In genomic region chr7:19229404-19229803, GRCm38 (mm10) we compare ENCODE assay signal across 8 mouse cellular contexts. TPM values are rescaled to one million over a fixed set of nuclear protein-coding genes. Genes with fewer than 3 reads are reported as not detected.
DNase-seq lines count a peak whose midpoint lies in the region; ATAC-seq and TF ChIP-seq lines count a peak whose summit lies in the region.

No protein-coding gene starts in this region.

- no peaks in the 10 kb centered on the region for H3K27me3 ChIP-seq in erythroblast, embryonic 14.5 days (ENCODE audit: control insufficient read depth)
- H3K27me3 ChIP-seq in testis, adult 2 months (ENCODE audit: control insufficient read depth, insufficient read depth, low read length), result no peaks in the 10 kb centered on the region
- H3K27me3 ChIP-seq in limb, embryonic 13.5 days, result no peaks in the 10 kb centered on the region
- H3K27me3 ChIP-seq in stomach, embryonic 15.5 days (replicated peaks), result no peaks in the 10 kb centered on the region

- peak overlapping the region; percentile 86 for H3K4me2 ChIP-seq in limb, embryonic 13.5 days (replicated peaks)
- H3K4me2 ChIP-seq in stomach, embryonic 15.5 days, result peak overlapping the region; percentile 87

- H3K36me3 ChIP-seq in erythroblast, embryonic 14.5 days (ENCODE audit: control insufficient read depth), result peaks cover 62% of the 10 kb centered on the region
- no peaks in the 10 kb centered on the region for H3K36me3 ChIP-seq in testis, adult 2 months (ENCODE audit: control insufficient read depth, insufficient read depth, low read length)
- peaks cover 17% of the 10 kb centered on the region for H3K36me3 ChIP-seq in limb, embryonic 13.5 days
- no peaks in the 10 kb centered on the region for H3K36me3 ChIP-seq in stomach, embryonic 15.5 days

- no peak for ATAC-seq in erythroblast, adult 5-6 weeks (replicated peaks; ENCODE audit: low FRiP score, poor library complexity, severe bottlenecking)
- ATAC-seq in limb, embryonic 13.5 days (ENCODE audit: low FRiP score, low read depth), result no peak
- ATAC-seq in stomach, embryonic 15.5 days (ENCODE audit: insufficient read depth, low FRiP score, low read depth), result no peak

- H3K27ac ChIP-seq in testis, adult 2 months (ENCODE audit: control insufficient read depth, insufficient read depth, low read depth, low read length), result peak overlapping the region; percentile 84
- H3K27ac ChIP-seq in limb, embryonic 13.5 days, result peak overlapping the region; percentile 63; the same call in 1 of the 2 replicates
- peak overlapping the region; percentile 82; the same call in 1 of the 2 replicates for H3K27ac ChIP-seq in stomach, embryonic 15.5 days

- no peak for TF ChIP-seq CTCF in testis, adult 2 months (IDR thresholded peaks at IDR 0.05; ENCODE audit: control insufficient read depth, insufficient read depth, insufficient replicate concordance, low read depth, low read length)

- DNase-seq in testis, postnatal 14 days (ENCODE audit: low spot score), result no peak
- DNase-seq in gastrocnemius, postnatal 10 days, result no peak
- no peak for DNase-seq in right cerebral cortex, postnatal 10 days (ENCODE audit: low spot score in 2 of 2)

- peak overlapping the region; percentile 79 for H3K9ac ChIP-seq in limb, embryonic 13.5 days
- peak overlapping the region; percentile 56; the same call in 1 of the 2 replicates for H3K9ac ChIP-seq in stomach, embryonic 15.5 days

- WGBS in limb, embryonic 13.5 days, result 44% methylated on average over 5 of the region's 5 CpGs
- WGBS in stomach, embryonic 15.5 days, result 30% methylated on average over 5 of the region's 5 CpGs

- peaks cover 79% of the 10 kb centered on the region for H3K4me1 ChIP-seq in erythroblast, embryonic 14.5 days (ENCODE audit: control insufficient read depth)
- peaks cover 19% of the 10 kb centered on the region for H3K4me1 ChIP-seq in testis, adult 2 months (ENCODE audit: control insufficient read depth, insufficient read depth, low read length)
- peaks cover 19% of the 10 kb centered on the region for H3K4me1 ChIP-seq in limb, embryonic 13.5 days
- H3K4me1 ChIP-seq in stomach, embryonic 15.5 days, result peaks cover 16% of the 10 kb centered on the region; the same call in 1 of the 2 replicates

- no peaks in the 10 kb centered on the region for H3K9me3 ChIP-seq in erythroblast, embryonic 14.5 days (ENCODE audit: control insufficient read depth, low read length)
- no peaks in the 10 kb centered on the region for H3K9me3 ChIP-seq in limb, embryonic 13.5 days
- H3K9me3 ChIP-seq in stomach, embryonic 15.5 days, result no peaks in the 10 kb centered on the region

- no peak for TF ChIP-seq POLR2A in testis, adult 2 months (IDR thresholded peaks at IDR 0.05; ENCODE audit: control insufficient read depth, low read depth, low read length)

- peak overlapping the region; percentile 73 for H3K4me3 ChIP-seq in erythroblast, embryonic 14.5 days (replicated peaks)
- peak overlapping the region; percentile 93 for H3K4me3 ChIP-seq in testis, adult 2 months (ENCODE audit: control insufficient read depth, low read depth, low read length)
- H3K4me3 ChIP-seq in limb, embryonic 13.5 days, result peak overlapping the region; percentile 66
- H3K4me3 ChIP-seq in stomach, embryonic 15.5 days (replicated peaks), result peak overlapping the region; percentile 65

RNA-seq across cellular contexts. Expression of gene Opa3, which starts 1.3 kb away (rescaled TPM):
- polyA plus RNA-seq in erythroblast, embryonic 14.5 days (2012), result 2.1 and 2.3 TPM in 2 replicates
- 6.5 and 7.7 TPM in 2 replicates for total RNA-seq in erythroblast, adult 5-6 weeks (2015; ENCODE audit: low replicate concordance)
- total RNA-seq in erythroblast, adult 5-6 weeks (2017; ENCODE audit: low replicate concordance), result 2.1 and 5.6 TPM in 2 replicates
- polyA plus RNA-seq in testis, adult 2 months (2012; rRNA removed), result 13.6 and 14.5 TPM in 2 replicates
- 35.2 and 35.7 TPM in 2 replicates for polyA plus RNA-seq in limb, embryonic 13.5 days (2015; fragmentation: Nextera tagmentation; extraction: Ambion mirVana)
- 32.3 and 34.5 TPM in 2 replicates for polyA plus RNA-seq in stomach, embryonic 15.5 days (2015; fragmentation: Nextera tagmentation; extraction: Ambion mirVana)
- 10 to 100 TPM; 36.9 to 37.8 TPM for total RNA-seq in gastrocnemius, postnatal 10 days (2021)

RNA-seq across cellular contexts. Expression of gene Gpr4, which starts 17.1 kb away (rescaled TPM):
- polyA plus RNA-seq in erythroblast, embryonic 14.5 days (2012), result not detected in 2 replicates
- 0.19 TPM in 1 of 2 replicates, not detected in the other for total RNA-seq in erythroblast, adult 5-6 weeks (2015; ENCODE audit: low replicate concordance)
- not detected in 2 replicates for total RNA-seq in erythroblast, adult 5-6 weeks (2017; ENCODE audit: low replicate concordance)
- polyA plus RNA-seq in testis, adult 2 months (2012; rRNA removed), result 9.5 and 16.2 TPM in 2 replicates
- 4.6 and 6.2 TPM in 2 replicates for polyA plus RNA-seq in limb, embryonic 13.5 days (2015; fragmentation: Nextera tagmentation; extraction: Ambion mirVana)
- polyA plus RNA-seq in stomach, embryonic 15.5 days (2015; fragmentation: Nextera tagmentation; extraction: Ambion mirVana), result 1.5 and 1.6 TPM in 2 replicates
- 1 to 10 TPM; 2.3 to 3.4 TPM for total RNA-seq in gastrocnemius, postnatal 10 days (2021)

RNA-seq across cellular contexts. Expression of gene Vasp, which starts 42.2 kb away (rescaled TPM):
- polyA plus RNA-seq in erythroblast, embryonic 14.5 days (2012), result 17.7 TPM in 2 replicates
- total RNA-seq in erythroblast, adult 5-6 weeks (2015; ENCODE audit: low replicate concordance), result 34.6 and 35.9 TPM in 2 replicates
- total RNA-seq in erythroblast, adult 5-6 weeks (2017; ENCODE audit: low replicate concordance), result 32.5 and 56.6 TPM in 2 replicates
- polyA plus RNA-seq in testis, adult 2 months (2012; rRNA removed), result 42.4 and 44.7 TPM in 2 replicates
- 68.9 and 69.0 TPM in 2 replicates for polyA plus RNA-seq in limb, embryonic 13.5 days (2015; fragmentation: Nextera tagmentation; extraction: Ambion mirVana)
- 106 and 111 TPM in 2 replicates for polyA plus RNA-seq in stomach, embryonic 15.5 days (2015; fragmentation: Nextera tagmentation; extraction: Ambion mirVana)
- total RNA-seq in gastrocnemius, postnatal 10 days (2021), result 10 to 100 TPM; 35.7 to 53.5 TPM

RNA-seq across cellular contexts. Expression of gene Ppm1n, which starts 50.5 kb away (rescaled TPM):
- not detected in 2 replicates for polyA plus RNA-seq in erythroblast, embryonic 14.5 days (2012)
- not detected in 2 replicates for total RNA-seq in erythroblast, adult 5-6 weeks (2015; ENCODE audit: low replicate concordance)
- not detected in 2 replicates for total RNA-seq in erythroblast, adult 5-6 weeks (2017; ENCODE audit: low replicate concordance)
- 0.20 and 0.30 TPM in 2 replicates for polyA plus RNA-seq in testis, adult 2 months (2012; rRNA removed)
- not detected in 2 replicates for polyA plus RNA-seq in limb, embryonic 13.5 days (2015; fragmentation: Nextera tagmentation; extraction: Ambion mirVana)
- polyA plus RNA-seq in stomach, embryonic 15.5 days (2015; fragmentation: Nextera tagmentation; extraction: Ambion mirVana), result 0.21 and 0.33 TPM in 2 replicates
- total RNA-seq in gastrocnemius, postnatal 10 days (2021), result not detected

RNA-seq across cellular contexts. Expression of gene Rtn2, which starts 53.0 kb away (rescaled TPM):
- polyA plus RNA-seq in erythroblast, embryonic 14.5 days (2012), result 0.29 and 0.44 TPM in 2 replicates
- not detected in 2 replicates for total RNA-seq in erythroblast, adult 5-6 weeks (2015; ENCODE audit: low replicate concordance)
- not detected in 2 replicates for total RNA-seq in erythroblast, adult 5-6 weeks (2017; ENCODE audit: low replicate concordance)
- polyA plus RNA-seq in testis, adult 2 months (2012; rRNA removed), result 15.6 and 17.4 TPM in 2 replicates
- 20.2 and 20.9 TPM in 2 replicates for polyA plus RNA-seq in limb, embryonic 13.5 days (2015; fragmentation: Nextera tagmentation; extraction: Ambion mirVana)
- polyA plus RNA-seq in stomach, embryonic 15.5 days (2015; fragmentation: Nextera tagmentation; extraction: Ambion mirVana), result 10.6 and 13.9 TPM in 2 replicates
- 100 to 1,000 TPM; 669 to 730 TPM for total RNA-seq in gastrocnemius, postnatal 10 days (2021)
